Mouse (Mus musculus) kidney, postnatal 0 days (tissue): Measurements from ENCODE around the gene Tprn. TPM values are rescaled to one million over a fixed set of nuclear protein-coding genes. Genes with fewer than 3 reads are reported as not detected.

Source experiments
- ATAC-seq: fragments of 200-750 bp; cut with Nextera tagmentation; replicated peaks from 2 replicates; pipeline ENCODE4 v1.8.0; 2017; ENCODE audit warnings: low read depth, moderate number of reproducible peaks, moderate TSS enrichment, moderate library complexity; ENCODE audit not compliant: low FRiP score
- DNase-seq: peaks from one replicate; pipeline ENCODE4 v3.0.0-alpha.2; 2016; ENCODE audit warnings: low spot score
- H3K27ac ChIP-seq: fragments of 300-500 bp; sonication (generic); 2 replicates; pipeline ENCODE4 v1.5.1; 2014; ENCODE audit warnings: mild to moderate bottlenecking
- H3K27me3 ChIP-seq: fragments of 300-500 bp; sonication (generic); 2 replicates; pipeline ENCODE4 v1.6.1; 2014; ENCODE audit warnings: low read length, mixed read lengths; ENCODE audit not compliant: insufficient read depth
- H3K36me3 ChIP-seq: fragments of 300-500 bp; sonication (generic); 2 replicates; pipeline ENCODE4 v1.6.1; 2014; ENCODE audit warnings: low read length, mixed read lengths; ENCODE audit not compliant: insufficient read depth
- H3K4me1 ChIP-seq: fragments of 300-500 bp; sonication (generic); replicated peaks from 2 replicates; pipeline ENCODE4 v1.6.1; 2014; ENCODE audit warnings: antibody characterized with exemption, low read length, mixed read lengths; ENCODE audit not compliant: insufficient read depth
- H3K4me2 ChIP-seq: fragments of 300-500 bp; sonication (generic); 2 replicates; pipeline ENCODE4 v1.6.1; 2014; ENCODE audit warnings: mild to moderate bottlenecking, low read length, moderate library complexity, mixed read lengths
- H3K4me3 ChIP-seq: fragments of 300-500 bp; sonication (generic); replicated peaks from 2 replicates; pipeline ENCODE4 v1.5.1; 2014; ENCODE audit warnings: low read depth, low read length
- H3K9ac ChIP-seq: fragments of 300-500 bp; sonication (generic); 2 replicates; pipeline ENCODE4 v1.6.1; 2014; ENCODE audit warnings: low read depth, low read length
- H3K9me3 ChIP-seq: fragments of 300-500 bp; sonication (generic); replicated peaks from 2 replicates; pipeline ENCODE4 v1.6.1; 2016; ENCODE audit warnings: low read length, inconsistent platforms, mixed read lengths
- CTCF ChIP-seq: IDR thresholded peaks from 2 replicates; pipeline ENCODE4 v1.5.1; 2016; ENCODE audit warnings: antibody characterized with exemption, low read depth, mild to moderate bottlenecking, moderate library complexity
- WGBS: fragments of 180-500 bp; shearing (Covaris S2); extraction: QIAGEN DNeasy Blood & Tissue Kit; methylation state at CpG from one replicate; pipeline ENCODE4 v1.1.7; 2014; 5-methylcytosine and 5-hydroxymethylcytosine counted together
- polyA plus RNA-seq: library from polyadenylated mRNA; unstranded; fragments of >200 nt; fragmentation: Nextera tagmentation; extraction: Ambion mirVana; gene quantifications from 2 replicates; pipeline ENCODE4 v1.2.1, GENCODE M21; 2015

Gene Tprn
- polyA plus RNA-seq, 1 experiment from 2014 or later: 17.1 TPM

DNA sequence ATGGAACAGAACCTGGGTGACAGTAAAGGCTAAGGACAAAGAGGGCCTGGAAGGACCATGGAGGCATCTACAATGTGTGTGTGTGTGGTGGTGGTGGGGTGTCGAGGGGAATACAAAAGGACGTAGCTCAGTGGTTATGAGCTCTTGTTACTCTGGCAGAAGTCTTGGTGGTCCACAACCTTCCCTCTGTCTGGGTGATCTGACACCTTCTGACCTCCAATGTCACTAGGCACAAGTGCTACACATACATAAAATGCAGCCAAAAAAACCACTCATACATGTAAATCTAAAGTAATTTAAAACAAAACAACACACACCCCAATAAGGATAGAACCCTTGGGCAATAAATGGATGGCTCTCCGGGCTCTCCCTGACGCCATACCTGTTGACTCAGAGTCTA lies 35.0 kb upstream of the Tprn start:
- Histone ChIP-seq H3K36me3 (no peaks in the 10 kb centered on the region), H3K9me3 (no peaks in the 10 kb centered on the region), H3K9ac (no peak overlapping the region), H3K27me3 (no peaks in the 10 kb centered on the region), H3K4me1 (peaks cover 18% of the 10 kb centered on the region), H3K4me2 (0 out of 2 replicates have a peak overlapping the region, but pooled peaks have one; percentile 49), H3K4me3 (no peak overlapping the region), H3K27ac (no peak overlapping the region)
- 82% methylated on average over 4 of the region's 4 CpGs for WGBS
- ATAC-seq (no peak), DNase-seq (no peak)
- TF ChIP-seq CTCF: no peak

DNA sequence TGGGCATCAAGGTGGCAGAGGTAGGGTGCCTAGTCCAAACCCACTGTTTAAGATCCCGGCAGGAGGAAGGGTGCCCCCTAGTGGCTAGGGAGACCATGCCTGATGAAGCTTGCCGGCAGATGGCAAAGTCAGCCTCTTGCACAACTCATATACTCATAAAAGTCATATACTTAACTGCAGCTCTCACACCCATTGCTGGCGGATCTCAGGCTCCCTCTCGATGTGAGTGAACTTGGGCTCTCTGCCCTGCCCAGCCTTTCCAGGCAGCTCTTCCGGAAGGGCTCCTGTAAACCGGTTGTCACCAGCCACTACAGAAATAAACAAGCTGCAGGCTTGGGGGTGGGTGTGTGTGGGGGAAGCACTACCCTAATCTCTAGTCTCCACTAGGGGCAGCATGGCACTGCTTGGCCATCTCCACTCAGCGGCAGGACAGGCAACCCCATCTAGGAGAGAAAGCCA lies 34.0 kb upstream of the Tprn start:
- H3K27ac ChIP-seq: peak overlapping the region; percentile 85
- 0% methylated on average over 7 of the region's 7 CpGs for WGBS
- H3K36me3 ChIP-seq: no peaks in the 10 kb centered on the region
- H3K4me1 ChIP-seq: peaks cover 18% of the 10 kb centered on the region
- peak; percentile 78 for TF ChIP-seq CTCF
- no peaks in the 10 kb centered on the region for H3K9me3 ChIP-seq
- peak overlapping the region; percentile 24 for H3K4me3 ChIP-seq
- peak overlapping the region; percentile 39; the same call in 1 of the 2 replicates for H3K9ac ChIP-seq
- peak overlapping the region; percentile 49 for H3K4me2 ChIP-seq
- no peaks in the 10 kb centered on the region for H3K27me3 ChIP-seq
- DNase-seq (peak; percentile 97), ATAC-seq (peak; percentile 44)

DNA sequence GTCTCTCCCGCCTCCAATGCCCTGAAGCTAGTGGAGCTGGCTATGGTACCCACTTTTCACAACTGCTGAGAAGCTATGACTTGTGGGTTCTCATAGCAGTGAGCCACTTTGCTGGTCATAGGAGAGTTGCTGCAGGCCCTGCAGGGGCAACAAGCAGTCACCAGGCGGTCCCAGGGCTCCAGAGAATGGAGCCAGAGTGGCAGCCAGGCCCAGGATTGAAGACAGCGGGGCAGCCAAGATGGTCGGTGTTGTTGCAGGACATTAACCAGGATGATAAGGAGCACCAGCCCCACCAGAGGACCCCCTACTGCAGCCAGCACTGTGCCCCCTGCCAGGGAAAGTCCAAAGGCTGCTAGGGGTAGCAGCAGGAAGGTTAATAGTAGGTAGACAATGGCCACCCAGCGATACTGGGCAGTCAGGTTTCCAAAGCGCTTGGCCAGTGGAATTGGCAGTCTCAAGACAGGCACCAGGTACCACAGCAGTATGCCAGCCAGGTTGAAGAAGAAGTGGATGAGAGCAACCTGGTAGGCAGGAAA lies 33.4 kb upstream of the Tprn start:
- H3K9ac ChIP-seq: no peak overlapping the region
- DNase-seq: no peak
- 0 out of 2 replicates have a peak overlapping the region, but pooled peaks have one; percentile 49 for H3K4me2 ChIP-seq
- ATAC-seq: no peak
- peaks cover 18% of the 10 kb centered on the region for H3K4me1 ChIP-seq
- no peak for TF ChIP-seq CTCF
- WGBS: 73% methylated on average over 6 of the region's 6 CpGs
- no peaks in the 10 kb centered on the region for H3K9me3 ChIP-seq
- H3K27ac ChIP-seq: peak overlapping the region; percentile 3; the same call in 1 of the 2 replicates
- no peak overlapping the region for H3K4me3 ChIP-seq
- H3K27me3 ChIP-seq: no peaks in the 10 kb centered on the region
- H3K36me3 ChIP-seq: no peaks in the 10 kb centered on the region

DNA sequence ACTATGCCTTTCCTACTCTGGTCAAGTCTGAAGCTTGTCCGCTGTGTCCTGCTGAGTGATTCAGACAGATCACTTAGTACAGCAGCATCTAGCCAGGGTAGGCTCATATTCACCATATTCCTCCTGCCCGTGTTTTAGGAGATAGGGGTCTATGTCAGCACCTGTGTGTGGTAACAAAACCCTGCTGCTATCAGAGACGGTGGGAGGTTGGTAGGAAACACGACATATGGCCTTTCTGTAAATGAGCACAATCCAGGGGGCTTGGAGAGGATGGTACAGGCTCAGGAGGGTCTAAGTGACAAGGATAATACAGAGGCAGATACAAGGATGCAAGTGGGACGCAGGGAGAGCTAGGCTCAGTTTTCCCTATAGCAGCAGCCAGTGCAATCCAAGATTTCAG lies 32.8 kb upstream of the Tprn start:
- DNase-seq: no peak
- 71% methylated on average over 5 of the region's 5 CpGs for WGBS

DNA sequence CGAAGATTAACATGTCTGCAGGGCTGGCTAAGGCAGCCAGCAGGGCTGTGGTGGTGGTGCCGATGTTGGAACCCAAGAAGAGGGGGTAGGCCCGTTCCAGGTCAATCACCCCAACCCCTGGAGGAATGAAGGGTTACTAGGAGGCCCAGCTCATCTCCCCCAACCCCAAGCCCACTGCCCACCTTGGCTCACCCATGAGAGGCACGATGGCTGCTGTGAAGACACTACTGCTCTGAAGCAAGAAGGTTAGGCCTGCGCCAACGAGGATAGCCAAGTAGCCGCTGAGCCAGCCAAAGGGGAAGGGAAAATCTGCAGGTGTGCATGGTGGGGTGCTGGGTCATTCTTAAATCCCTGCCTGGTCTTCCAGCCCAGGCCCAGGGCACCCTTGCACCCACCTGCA lies 31.8 kb upstream of the Tprn start:
- Histone ChIP-seq H3K36me3 (no peaks in the 10 kb centered on the region), H3K4me1 (peaks cover 17% of the 10 kb centered on the region), H3K4me3 (no peak overlapping the region), H3K9ac (no peak overlapping the region), H3K9me3 (no peaks in the 10 kb centered on the region), H3K4me2 (no peak overlapping the region), H3K27ac (no peak overlapping the region), H3K27me3 (no peaks in the 10 kb centered on the region)
- no peak for ATAC-seq
- DNase-seq: no peak
- WGBS: 87% methylated on average over 7 of the region's 7 CpGs
- no peak for TF ChIP-seq CTCF

More for the DNA sequence above, 32.8 kb upstream of the Tprn start:
- TF ChIP-seq CTCF: no peak
- no peaks in the 10 kb centered on the region for H3K27me3 ChIP-seq
- H3K27ac ChIP-seq: no peak overlapping the region
- no peak for ATAC-seq
- no peak overlapping the region for H3K4me3 ChIP-seq
- no peaks in the 10 kb centered on the region for H3K9me3 ChIP-seq
- peaks cover 18% of the 10 kb centered on the region for H3K4me1 ChIP-seq
- no peaks in the 10 kb centered on the region for H3K36me3 ChIP-seq
- H3K9ac ChIP-seq: no peak overlapping the region
- H3K4me2 ChIP-seq: no peak overlapping the region

DNA sequence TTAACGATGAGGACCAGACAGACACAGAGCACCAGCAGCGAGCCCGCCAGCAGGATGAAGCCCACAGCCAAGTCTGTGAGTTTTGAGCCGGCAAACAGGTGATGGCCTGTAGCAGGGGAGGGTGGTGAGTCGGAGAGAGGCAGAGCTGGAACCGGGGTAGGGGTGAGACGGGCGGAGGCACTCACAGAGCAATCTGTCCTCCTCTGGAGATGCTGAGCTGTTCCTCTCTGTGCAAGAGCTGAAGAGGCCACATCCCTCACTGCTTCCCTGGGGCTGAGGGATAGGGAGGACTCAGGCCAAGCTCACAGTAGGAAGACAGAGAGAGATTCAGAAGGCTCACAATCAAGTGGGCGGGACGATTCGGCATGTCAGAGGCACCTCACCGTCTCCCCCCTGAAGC lies 31.4 kb upstream of the Tprn start:
- Histone ChIP-seq H3K27ac (no peak overlapping the region), H3K4me1 (peaks cover 12% of the 10 kb centered on the region), H3K9ac (no peak overlapping the region), H3K36me3 (no peaks in the 10 kb centered on the region), H3K9me3 (no peaks in the 10 kb centered on the region), H3K4me2 (no peak overlapping the region), H3K27me3 (no peaks in the 10 kb centered on the region), H3K4me3 (no peak overlapping the region)
- WGBS: 61% methylated on average over 12 of the region's 12 CpGs
- no peak for TF ChIP-seq CTCF
- ATAC-seq: no peak
- no peak for DNase-seq

DNA sequence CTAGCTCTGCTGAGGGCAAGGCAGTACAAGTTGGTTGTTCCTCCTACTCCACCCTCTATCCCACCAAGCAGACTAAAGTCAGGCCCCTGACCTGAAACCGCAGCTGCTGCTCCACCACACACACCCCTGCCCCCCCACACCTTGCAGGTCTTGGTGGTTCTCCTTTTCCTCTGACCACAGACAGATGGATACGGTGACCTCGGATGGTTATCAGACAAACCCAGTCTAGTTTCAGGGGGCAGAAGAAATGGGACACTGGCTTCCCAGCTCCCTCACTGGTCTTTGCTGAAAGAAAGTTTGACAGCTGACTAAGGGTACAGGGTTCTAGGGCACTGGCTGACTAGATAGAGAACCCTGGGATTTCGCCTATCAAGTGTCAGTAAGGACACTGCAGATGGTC lies 29.0 kb upstream of the Tprn start:
- WGBS: 67% methylated on average over 4 of the region's 4 CpGs
- Histone ChIP-seq H3K27ac (no peak overlapping the region), H3K4me1 (0 out of 2 replicates have a peak, but pooled peaks cover 5% of the 10 kb centered on the region), H3K4me3 (no peak overlapping the region), H3K9me3 (no peaks in the 10 kb centered on the region), H3K27me3 (no peaks in the 10 kb centered on the region), H3K36me3 (no peaks in the 10 kb centered on the region), H3K9ac (no peak overlapping the region), H3K4me2 (no peak overlapping the region)
- ATAC-seq (no peak), DNase-seq (no peak)
- no peak for TF ChIP-seq CTCF
